Mouse (Mus musculus) mouse trophoblast stem cell (cell line): ENCODE measurements around the gene Tpk1.

Source experiments
- in situ Hi-C, 2 experiments: fragments of 300-500 bp; cut with MseI, MboI; formaldehyde crosslinking; loops; 2 replicates in 1 of 2; 3 replicates in 1 of 2; pipeline ENCODE4 v1.15.1; 2025

Tpk1 gene

GRCm38 (mm10) chr6:43665677-43666546 lies at the start of gene Tpk1:
TSS of gene Tpk1 (minus strand) at chr6:43666278.
- in situ Hi-C loops: no loop called here

DNA sequence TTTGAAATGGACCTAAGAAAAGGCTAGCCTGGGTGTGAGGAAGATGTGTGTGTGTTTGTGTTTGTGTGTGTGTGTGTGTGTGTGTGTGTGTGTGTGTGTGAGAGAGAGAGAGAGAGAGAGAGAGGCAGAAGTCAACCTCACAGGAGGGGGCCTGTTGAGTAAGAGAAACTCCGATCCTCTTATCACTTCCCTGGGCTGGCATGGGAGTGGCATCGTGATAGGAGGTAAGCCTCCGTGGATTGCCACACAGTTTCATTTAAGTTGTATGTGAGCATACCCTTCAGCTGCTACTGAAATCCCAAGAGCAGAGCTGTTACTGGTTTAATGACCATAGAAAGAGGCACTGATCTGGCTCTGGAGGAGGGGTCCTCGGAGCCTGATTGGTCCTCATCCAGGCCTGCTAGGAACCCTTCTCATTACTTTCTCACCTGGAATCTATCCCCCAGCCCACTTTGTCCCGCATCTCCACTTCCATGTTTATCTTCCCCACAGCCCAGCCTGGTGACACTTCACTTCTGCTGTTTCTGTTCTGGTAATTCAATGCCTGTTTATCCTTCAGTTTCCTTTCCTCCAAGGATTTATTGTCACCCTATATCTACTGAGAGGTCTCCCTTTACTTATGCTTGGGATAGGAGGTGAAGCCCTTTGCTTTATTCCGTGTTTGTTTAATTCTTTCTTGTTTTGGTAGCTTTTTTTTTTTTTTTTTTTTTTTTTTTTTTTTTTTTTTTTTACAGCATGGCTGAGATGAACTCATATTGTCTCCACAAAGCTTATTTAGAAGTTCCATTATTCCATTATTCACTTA lies 36.9 kb upstream of the Tpk1 start:
- in situ Hi-C loops: no loop called here

DNA sequence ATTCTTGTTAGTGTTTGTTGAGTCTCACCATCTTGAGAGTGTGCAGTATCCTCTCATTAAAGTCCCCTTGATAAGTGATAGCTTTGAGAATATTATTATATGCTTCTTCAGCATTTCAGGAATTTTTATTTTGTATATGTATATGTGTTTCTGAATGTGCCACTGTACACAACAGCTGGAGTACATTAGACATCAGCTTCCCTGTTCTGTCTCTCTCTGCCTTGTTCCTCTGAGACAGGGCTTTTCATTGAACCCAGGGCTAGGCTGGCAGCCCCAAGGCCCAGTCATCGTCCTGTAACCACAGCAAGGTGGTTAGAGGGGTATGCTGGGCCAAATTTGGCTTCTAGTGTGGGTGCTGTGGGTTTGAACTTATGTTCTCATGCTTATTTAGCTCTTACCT lies 25.8 kb upstream of the Tpk1 start:
- in situ Hi-C loops: no loop called here

GRCm38 (mm10) chr6:43685985-43686384 lies 19.9 kb upstream of the Tpk1 start:
- in situ Hi-C loops: no loop called here

GRCm38 (mm10) chr6:43682535-43682934 lies 16.5 kb upstream of the Tpk1 start:
- in situ Hi-C loops: no loop called here

DNA sequence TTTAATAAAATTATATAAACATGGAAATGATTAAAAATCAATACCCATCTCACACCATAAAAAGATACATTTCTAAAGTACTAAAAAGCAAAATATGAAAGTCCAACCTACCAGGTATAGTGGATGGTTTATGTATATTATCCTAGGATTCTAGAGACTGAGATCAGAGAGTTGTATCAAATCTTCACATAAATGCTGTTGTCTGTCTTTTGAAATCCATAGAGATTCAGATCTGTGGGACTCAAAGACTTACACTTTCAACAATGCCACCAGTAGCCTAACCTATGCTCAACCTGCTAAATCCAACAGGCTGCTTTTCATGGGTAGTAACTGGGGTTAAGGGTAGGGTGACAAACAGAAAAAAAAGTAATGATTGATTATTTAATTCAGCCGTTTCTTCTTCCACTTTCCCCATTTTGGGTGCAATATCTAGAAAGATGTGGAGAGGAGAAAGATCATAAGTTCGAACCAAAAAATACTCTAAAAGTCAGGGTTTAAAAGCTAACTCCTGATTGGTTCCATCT lies 12.7 kb upstream of the Tpk1 start:
- in situ Hi-C loops: no loop called here

DNA sequence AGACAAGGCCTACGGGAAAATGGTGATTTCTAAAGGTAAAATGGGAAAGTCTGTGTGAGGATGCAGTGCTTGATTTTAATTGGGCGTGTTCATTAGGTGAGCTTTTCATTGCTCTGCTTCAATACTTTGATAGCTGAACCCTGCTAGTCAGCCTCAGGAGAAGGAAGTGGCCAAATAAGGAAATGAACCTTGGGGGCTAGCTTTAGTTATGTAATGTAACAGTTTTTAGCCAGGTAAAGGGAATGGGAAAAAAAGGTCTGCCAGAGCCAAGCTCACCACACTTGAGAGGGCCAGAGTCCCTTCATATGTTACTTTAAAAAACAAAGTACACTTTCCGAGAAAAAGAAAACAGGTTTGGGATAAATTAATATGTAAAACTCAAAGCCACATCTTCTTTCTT lies 11.5 kb upstream of the Tpk1 start:
- in situ Hi-C loops: no loop called here

GRCm38 (mm10) chr6:43676139-43676538 lies 10.1 kb upstream of the Tpk1 start:
- in situ Hi-C loops: no loop called here

GRCm38 (mm10) chr6:43674986-43675760 lies 9.1 kb upstream of the Tpk1 start:
- in situ Hi-C loops: no loop called here

DNA sequence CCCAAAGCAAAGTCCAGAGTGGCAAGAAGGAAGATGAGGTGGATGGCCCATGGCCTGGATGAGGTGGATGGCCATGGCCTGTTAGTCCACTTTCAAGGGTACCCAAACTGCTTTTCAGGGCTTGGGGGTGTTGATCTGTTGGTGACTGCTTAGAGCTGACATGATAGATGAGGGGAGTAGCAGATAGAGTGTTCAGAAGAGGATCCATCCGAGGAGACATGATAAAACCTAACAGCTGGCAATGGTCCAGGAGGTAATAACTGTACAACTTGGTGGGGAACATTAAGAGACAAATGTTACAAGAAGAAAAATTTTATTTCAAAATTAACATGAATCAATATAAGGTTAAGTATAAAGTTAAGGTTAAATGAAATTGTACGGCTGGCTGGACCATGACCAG lies 4.9 kb upstream of the Tpk1 start:
- in situ Hi-C loops: no loop called here

DNA sequence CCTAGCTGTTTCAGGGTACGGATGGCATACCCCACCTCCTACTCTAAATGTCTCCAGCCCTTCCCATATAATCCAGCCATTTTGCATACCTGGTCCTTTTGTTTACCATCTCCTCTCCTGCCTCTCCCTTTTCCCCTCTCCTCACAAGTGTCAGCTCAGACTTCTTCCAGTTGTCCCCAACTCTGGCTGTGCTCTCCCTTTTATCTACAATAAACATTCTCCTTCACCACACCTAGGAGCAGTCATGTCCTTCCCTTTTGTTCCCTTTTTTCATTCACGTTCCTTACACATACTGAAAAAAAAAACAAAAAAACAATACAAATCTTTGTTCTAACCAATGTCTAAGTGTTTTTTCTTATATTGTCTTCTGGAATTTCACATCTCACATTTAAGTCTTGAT lies 1.6 kb upstream of the Tpk1 start:
- in situ Hi-C loops: no loop called here

GRCm38 (mm10) chr6:43666611-43667400 lies 728 bp upstream of the Tpk1 start:
- in situ Hi-C loops: no loop called here

GRCm38 (mm10) chr6:43661822-43662221 lies 4.3 kb downstream of the Tpk1 start:
- in situ Hi-C loops: no loop called here

- in situ Hi-C loops: no loop called here
These were observed 7.8 kb downstream of the Tpk1 start for GRCm38 (mm10) chr6:43658290-43658689.

GRCm38 (mm10) chr6:43657845-43658244 lies 8.2 kb downstream of the Tpk1 start:
- in situ Hi-C loops: no loop called here

DNA sequence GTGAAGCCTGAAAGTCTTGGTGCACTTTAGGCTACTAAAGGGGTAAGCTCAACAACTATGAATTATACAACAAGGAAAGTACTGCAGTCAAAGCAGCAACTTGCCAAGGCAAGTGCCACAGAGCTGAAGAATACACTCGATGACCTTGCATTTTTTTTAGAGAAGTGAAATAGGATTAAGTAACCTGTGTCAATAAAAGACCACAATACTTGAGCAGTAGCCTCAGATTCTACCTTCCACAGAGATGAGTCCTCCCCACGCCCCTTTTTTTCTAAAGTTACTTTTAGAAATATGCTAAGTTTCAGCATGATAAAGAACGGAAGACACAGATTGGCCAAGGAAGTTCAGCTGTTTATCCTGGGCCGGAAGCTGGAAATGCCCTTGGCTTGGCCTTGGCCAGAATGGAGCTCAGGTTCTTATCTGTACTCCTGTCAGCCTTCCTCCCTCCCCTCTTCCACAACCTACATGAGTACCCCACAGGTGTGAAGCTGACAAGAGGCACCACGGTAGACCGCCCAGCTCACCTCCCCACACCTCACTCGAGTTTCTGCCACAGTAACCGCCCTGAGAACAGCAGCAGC lies 11.1 kb downstream of the Tpk1 start:
- in situ Hi-C loops: no loop called here

GRCm38 (mm10) chr6:43649516-43649915 lies 16.6 kb downstream of the Tpk1 start:
- in situ Hi-C loops: no loop called here

DNA sequence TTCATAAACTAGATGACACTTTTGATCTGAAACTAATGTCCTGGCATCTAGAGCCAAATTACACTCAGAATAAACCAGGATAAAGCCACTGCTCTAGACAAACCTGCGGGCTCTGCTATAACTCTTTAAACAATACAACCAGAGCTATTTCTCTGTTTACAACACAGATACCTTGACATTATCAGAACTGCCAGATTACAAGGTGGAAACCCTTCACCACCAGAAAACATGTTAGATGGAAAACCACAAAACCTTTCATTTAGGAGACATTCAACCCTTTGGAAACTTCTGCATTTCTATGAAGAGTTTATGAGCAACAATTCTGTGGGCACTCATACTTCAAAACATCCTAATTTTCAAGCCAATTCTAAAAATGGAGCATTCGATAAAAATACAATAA lies 20.4 kb downstream of the Tpk1 start:
- in situ Hi-C loops: no loop called here

DNA sequence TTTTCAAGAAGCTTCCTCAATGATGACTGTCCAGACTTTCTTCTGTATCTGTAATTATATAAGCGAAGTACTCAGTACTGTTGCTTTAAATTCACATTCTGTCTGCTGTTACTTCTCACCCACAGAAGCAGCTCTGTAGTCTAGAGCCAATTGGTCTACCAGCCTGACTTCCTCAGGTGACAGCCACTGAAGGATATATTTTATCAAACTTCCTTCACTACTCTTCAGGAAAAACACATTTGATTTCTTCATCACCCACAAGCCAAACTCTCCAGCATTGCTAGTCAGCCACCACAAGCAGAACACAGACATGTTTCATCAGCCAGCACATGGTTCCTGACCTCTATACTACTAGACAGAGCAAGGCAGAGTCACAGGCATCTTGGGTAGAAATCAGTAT lies 21.0 kb downstream of the Tpk1 start:
- in situ Hi-C loops: no loop called here

DNA sequence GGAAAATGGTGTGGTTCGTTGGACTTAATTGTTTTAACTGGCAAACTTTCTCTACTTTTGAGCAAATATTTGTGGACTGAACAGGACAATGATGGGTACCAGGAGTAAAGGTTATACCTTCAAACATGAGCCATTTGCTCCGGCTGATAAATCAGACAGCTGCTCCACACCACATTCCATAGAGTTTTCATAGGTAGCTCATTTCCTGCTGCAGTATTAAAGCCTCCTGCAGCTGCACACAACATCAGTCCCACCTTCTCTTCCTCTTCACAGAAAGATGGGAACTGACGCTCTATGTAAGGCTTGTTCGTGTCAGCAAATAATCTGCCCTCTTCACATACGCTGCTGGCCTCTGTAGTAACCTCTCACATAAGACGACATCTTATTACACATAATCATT lies 22.4 kb downstream of the Tpk1 start:
- in situ Hi-C loops: no loop called here

DNA sequence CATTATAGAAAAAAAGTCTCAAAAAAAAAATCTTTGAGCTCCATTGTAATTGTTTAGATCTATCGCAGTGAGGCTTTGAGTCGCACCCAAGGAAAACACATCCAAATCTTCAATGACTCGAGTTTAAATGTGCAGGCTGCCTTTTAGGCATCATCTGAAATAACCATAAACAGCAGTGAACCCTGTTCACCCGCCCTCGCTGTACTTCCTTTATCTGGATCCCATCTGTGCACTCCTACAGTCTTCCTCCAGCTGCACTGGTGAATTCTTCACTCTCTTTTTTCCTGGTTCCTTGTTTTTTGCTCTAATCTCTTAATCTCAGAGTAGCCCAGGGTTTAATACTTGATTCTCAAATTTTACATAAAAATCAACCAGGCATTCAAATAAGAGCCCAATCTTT lies 23.7 kb downstream of the Tpk1 start:
- in situ Hi-C loops: no loop called here
